Mouse (Mus musculus): ENCODE measurements at regions not wholly inside any gene's neighbourhood (a gene's known extent, or its start where the extent isn't known, plus 50 kb on each side); places are given as distances from the start of the nearest gene placed in this dataset.

DNA sequence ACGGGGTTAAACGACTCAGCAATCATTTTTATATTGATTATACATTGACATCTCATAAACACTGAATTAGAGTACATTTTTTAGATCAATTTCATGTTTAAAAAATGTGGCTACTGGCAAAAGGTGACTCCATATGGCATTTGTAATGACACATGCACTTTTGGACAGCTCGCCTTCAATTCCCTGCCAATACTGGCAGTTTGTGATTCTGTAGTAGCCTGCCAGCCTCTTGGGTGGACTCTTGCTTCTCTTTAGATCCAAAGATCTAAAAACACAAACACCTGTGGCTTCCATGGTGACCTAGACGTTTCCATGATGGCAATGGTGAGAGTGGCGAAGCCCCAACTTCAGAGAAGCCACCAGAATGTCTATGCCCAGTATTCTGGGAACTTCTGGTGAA, 83.1 kb upstream of the Pcdh8 start:
- DNase-seq (ENCODE audit: low spot score), result no peak

DNA sequence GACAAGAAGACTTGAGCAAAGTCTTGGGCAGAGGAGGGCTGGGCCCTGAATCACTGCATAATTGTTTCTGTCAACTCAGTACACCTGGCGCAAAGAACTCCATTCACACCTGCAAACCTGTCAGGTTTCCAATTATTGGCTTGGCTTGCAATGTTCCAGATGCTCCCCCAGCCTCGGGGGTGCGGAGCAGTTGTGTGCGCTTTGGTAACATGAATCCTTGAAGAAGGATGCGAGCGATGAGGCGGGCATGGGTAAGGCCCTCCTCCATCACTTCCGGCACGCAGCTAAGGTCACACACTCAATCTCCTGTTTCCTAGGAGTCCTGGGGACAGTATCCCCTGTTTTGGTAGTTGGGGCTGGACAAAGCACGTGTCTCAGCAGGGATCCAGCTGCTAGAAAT, 81.6 kb upstream of the Pcdh8 start:
- no peak for DNase-seq (ENCODE audit: low spot score)

DNA sequence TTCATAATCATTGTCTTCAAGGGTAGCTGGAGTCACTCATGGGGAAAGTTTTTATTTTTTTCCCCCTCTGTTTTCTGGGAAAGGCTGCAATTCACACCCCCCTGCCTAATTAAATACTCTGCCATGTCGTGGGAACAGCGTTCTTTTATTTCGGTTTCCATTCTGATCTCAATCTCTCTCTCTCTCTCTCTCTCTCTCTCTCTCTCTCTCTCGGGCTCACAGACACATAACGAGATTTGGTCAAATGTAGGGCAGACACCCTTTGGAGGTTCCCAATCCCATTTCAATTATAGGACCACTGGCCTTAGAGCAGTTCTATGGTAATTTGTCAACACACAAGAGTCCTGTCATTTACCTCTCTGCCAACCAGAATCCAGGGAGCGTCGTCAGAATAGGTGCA, 80.7 kb upstream of the Pcdh8 start:
- no peak for DNase-seq (ENCODE audit: low spot score)

DNA sequence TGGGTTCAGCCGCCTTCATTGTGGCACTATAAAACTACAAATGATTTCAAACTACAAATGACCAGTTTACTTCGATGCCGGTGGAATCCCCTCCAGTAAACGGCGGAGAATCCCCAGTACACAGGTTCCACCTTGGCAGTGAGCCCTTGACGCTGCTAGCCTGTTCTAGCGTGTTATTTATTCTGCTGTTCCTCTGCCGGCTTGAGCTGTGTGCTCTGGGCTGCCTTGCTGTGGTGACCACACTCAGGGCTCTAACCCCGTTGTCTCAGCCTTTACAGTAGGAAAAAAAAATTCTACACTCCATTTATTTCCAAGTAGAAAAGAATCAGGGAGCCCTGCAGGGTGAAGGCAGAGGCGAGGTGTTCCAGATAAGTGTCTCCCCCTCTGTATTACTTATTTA, 80.1 kb upstream of the Pcdh8 start:
- DNase-seq (ENCODE audit: low spot score), result no peak

DNA sequence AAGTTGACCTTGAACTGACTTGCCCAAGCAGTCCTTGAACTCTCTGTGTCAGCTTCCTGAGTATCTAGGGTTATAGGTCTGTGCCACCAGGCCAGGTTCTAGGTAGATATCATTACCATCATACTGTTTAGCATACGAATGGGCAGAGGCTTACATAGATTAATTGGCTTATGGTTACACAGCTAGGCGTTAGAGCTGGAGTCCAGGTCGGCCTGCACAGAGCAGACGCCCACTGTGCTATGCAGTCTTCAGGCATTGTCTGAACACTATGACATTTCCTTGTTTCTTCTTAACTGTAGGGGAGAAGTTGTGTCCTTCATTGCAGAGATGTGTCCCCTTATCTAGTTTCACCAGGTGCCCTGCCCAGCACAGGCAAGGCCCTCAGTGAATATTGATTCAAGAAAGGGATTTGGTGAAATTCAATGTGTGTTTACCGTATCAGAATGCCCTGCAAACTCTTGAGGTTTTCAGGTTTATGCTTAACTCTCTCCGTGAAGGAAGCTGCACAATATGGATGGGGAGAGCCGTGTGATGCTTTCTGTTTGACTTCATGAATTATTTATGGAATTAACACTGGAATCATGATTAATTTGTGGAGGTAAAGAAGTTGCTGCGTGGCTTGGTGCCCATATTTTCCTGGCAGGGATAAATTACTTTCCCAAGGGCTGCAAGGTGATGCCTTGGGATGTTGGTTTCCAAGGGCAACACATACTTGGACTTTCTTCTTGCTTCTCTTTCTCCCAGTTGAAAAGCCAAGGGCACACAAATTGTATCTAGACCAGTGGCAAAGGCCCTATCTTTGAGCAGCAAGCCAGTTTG, 78.7 kb upstream of the Pcdh8 start:
- DNase-seq (ENCODE audit: low spot score), result no peak

DNA sequence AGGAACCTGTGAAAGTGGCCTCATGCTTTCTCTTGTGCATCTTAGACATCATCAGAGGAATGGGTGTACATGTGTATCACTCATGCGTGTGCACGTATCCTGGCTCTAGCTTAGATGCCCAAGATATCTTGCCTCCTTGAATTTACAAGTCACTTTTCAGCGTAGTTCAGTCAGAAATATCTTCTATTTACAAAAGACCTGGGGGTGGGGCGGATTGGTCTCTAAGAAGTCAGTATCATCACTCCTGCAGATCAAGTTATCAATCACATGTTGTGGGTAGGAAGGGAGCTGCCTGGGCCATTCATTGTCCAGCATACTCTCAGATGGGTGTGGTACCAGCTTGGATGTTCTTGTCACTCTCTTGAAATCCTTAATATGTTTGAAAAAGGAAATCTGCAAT, 77.0 kb upstream of the Pcdh8 start:
- no peak for DNase-seq (ENCODE audit: low spot score)

DNA sequence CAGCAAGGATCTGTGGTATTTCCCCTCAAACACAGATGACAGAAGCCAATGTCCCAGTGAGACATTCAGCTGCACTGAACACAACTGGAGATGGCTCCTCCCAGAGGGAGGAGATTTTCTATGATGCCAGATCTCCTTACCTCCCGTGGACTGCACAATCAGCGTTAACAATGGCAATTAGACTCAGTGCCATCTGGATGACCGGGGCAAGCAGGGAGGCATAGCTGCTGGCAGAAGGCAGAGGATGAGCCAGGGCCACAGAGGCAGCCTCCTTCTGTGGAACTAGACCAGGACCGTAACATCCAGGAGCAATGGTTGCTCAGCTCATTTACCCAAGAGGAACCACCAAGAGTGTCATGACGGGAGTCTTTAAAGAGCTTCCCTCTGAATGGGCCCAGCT, 73.2 kb upstream of the Pcdh8 start:
- DNase-seq (ENCODE audit: low spot score), result no peak

DNA sequence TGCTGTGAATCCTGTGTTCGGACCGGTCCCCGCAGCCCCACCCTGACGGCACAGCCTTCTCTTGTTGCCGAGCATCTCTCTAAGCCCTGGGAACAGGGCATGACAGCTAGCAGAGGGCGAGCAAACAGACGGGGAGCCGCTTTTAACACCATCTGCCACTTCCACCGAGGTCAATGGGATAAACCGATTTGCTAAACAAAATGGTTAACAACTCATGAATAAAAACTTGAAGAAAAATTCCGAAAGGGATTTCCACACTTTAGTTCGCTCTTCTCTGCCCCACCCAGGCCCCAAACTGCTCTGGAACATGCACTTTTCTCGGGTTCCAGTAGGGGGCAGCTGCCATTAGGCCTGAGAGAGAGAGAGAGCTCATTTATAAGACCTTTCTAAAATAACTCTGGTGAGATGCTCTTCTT, 72.0 kb upstream of the Pcdh8 start:
- peak; percentile 49 for DNase-seq (ENCODE audit: low spot score)

DNA sequence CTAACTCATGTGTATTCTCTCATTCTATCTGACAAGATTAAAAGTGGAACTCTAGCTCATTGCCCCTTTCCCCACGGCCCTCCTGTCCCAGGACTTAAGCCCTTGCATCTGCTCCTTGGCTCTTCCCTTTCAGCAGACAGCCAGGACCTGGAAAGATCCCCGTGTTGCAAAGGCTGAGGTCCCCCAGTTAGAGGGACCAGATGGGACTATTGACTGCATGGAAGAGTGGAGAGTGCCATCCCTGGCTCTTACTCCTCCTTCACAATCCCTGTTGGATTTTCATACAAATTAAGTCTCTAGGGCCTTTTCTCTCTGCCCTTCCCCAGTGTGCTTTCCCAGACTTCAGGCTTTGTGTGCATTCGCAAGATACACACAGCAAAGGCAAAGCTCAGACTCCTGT, 71.6 kb upstream of the Pcdh8 start:
- no peak for DNase-seq (ENCODE audit: low spot score)

DNA sequence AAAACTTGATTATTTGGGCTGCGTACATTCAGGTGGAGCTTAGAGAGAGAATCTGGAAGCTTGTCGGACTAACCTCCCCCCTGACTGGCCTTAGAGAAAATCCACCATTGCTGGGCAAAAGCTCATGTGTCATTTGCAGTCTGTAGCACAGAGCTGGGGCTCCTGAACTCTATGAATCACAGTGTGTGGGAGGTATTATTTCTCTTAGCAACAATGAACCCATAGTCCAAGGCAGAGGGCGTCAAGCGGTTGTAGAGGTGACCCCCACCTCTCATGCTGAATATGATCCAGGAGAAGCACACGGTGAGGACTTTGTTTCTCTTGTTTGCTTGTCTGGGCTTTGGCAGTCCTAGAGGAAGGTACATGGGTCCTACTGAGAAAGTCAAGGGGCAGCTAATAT, 66.0 kb upstream of the Pcdh8 start:
- no peak for DNase-seq (ENCODE audit: low spot score)

DNA sequence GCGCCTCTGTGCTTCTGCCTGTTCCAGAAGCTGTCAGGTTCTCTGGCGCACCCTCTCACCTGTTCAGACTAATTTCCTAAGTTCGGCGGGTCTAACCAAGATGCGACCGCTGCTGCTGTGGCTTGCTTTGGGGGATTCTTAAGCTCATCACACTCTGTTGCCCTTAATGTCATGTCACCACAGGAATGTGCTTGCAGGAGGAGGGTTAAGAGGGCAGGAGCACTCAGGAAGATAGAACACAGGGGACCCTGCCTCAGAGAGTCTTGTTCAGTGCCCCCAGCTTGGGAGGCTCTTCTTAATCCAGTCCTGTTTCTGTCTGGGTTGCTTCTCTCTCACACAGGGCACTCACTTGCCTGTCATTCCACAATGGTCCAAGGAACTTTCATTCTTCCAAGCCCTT, 65.1 kb upstream of the Pcdh8 start:
- no peak for DNase-seq (ENCODE audit: low spot score)

DNA sequence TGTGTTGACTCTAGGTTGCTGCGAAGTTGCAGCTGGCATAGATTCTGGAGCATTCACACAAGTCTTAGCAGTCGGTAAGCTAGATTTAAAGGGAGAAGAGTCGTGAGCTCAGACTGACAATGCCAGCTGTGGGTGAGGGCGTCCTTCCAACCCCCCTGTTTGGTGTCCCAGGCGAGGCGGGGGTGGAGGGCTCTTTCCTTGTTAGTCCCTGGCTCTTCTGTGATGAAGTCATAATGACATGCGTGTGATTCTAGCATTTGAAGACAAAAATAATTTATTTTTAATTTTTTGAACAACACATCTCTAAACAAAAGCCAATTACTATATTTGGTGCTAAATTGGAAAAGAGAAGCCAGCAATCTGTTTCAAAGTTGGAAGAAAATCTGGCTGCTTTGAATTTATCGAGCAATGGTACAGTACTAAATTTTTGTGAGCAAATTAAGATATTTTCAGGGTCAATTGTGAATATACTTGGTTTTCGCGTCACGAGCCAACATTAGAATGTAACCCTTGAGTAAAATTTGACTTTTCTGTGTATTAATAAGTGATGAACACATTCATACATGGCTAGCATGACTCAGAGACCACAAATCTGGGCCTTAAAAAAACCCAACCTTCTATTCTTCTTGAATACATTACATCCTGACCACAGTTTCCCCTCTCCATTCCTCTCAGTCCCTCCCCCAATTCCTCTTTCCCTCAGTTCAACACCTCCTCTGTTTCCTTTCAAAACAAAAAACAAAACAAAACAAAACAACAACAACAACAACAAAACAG, 53.7 kb upstream of the Pcdh8 start:
- DNase-seq (ENCODE audit: low spot score), result no peak

DNA sequence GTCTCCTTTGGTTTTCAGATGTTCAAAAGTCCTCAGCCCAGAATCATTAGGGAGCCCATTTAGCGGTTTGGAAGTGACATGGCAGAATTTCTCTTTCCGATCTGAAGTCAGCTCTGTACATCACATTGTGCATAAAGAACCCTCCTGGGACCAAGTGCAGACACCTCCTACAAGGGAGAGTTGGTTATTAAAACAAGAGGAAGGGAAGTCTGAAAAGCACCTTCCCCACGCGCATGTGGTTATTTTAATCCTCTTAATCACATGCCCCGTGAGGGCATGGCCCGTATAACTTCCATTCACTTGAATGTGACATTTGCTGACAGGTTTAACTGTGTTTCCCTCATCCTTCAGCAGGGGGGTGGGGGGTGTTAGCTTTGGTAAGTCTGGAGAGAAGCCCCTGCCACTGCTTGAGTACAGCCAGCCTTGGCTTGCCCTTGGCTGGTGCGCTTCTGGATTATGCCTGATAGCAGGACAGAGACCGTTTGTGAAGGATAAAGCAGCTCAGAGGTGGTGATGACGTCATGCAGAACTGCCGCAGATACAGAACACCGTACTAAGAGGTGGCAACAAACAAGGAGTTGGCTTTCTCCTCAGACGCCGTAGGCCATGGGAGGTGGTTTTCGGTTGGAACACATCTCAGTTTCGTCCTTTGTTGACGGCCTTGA, 51.5 kb upstream of the Pcdh8 start:
- DNase-seq (ENCODE audit: low spot score), result no peak

DNA sequence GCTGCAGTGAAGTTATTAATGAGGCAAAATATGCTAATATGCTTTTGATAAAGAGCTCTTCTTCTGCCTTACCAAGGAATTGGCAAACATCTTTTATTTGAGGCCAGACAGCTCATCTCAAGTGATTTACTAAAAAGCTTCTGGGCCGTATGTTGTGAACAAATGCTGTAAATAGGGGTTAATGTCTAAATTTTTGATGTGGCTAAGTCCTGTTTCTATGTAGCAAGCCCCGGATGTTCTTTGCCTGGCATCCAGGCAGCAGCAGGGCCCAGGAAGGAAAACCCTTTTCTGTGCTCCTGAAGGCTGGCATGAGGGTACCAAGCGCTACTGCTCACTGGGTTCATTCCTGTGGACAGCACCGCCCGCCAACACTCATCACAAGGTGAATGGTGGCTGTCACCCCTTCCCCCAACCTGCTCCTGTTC, 50.9 kb upstream of the Pcdh8 start:
- no peak for DNase-seq (ENCODE audit: low spot score)

DNA sequence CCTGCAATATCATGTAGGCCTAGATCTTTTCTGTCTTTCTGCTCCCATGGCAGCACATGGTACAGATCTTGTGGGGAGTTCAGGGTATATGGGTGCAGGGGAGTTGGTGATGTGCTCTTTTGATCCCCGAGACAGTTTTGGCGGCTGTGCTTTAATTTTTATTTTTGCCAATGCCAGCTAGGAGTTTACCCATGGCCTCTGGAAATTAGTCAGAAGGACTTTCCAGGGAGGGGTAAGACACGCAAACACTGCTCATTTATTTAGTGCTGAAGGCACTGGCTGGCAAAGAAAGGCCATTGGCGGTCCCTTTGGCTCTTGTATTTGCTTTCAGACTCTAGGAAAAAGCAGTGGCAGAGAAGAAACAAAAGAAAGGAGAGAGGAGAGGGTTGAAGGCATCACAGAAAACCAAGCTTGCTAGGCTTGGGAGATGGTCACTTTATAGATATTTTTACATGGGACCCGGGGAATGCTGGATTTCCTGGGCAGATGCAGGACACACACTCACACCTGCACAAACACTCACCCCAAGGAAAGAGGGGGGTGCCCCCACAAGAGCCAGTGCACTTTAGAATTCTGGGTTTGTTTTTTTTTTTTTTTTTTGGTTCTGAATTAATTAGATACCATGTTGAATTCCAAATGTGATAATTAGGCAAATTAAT, 50.4 kb upstream of the Pcdh8 start:
- no peak for DNase-seq (ENCODE audit: low spot score)
